Mouse (Mus musculus) heart, embryonic 16.5 days (tissue): ENCODE measurements around the gene Cpne7. TPM values are rescaled to one million over a fixed set of nuclear protein-coding genes. Genes with fewer than 3 reads are reported as not detected.

Experiments used
- ATAC-seq: fragments of 200-750 bp; cut with Nextera tagmentation; replicated peaks from 2 replicates; pipeline ENCODE4 v1.8.0; 2017; ENCODE audit warnings: moderate number of reproducible peaks; ENCODE audit not compliant: insufficient read depth, low FRiP score; ENCODE audit errors: extremely low read depth
- H3K27ac ChIP-seq: fragments of 300-500 bp; sonication (generic); 2 replicates; pipeline ENCODE4 v1.5.1; 2014; ENCODE audit warnings: mild to moderate bottlenecking, low read length, control low read depth, moderate library complexity
- H3K27me3 ChIP-seq: fragments of 300-500 bp; sonication (generic); 2 replicates; pipeline ENCODE4 v1.6.1; 2014; ENCODE audit warnings: low read length, mixed read lengths; ENCODE audit not compliant: control insufficient read depth, insufficient read depth
- H3K36me3 ChIP-seq: fragments of 300-500 bp; sonication (generic); 2 replicates; pipeline ENCODE4 v1.6.1; 2014; ENCODE audit not compliant: control insufficient read depth, insufficient read depth
- H3K4me1 ChIP-seq: fragments of 300-500 bp; sonication (generic); 2 replicates; pipeline ENCODE4 v1.6.1; 2014; ENCODE audit warnings: low read length, mixed read lengths; ENCODE audit not compliant: control insufficient read depth, insufficient read depth
- H3K4me2 ChIP-seq: fragments of 300-500 bp; sonication (generic); 2 replicates; pipeline ENCODE4 v1.6.1; 2014; ENCODE audit warnings: low read depth, mild to moderate bottlenecking, control low read depth, low read length
- H3K4me3 ChIP-seq: fragments of 300-500 bp; sonication (generic); 2 replicates; pipeline ENCODE4 v1.5.1; 2014; ENCODE audit warnings: mild to moderate bottlenecking, control low read depth, low read length
- H3K9ac ChIP-seq: fragments of 300-500 bp; sonication (generic); 2 replicates; pipeline ENCODE4 v1.6.1; 2014; ENCODE audit warnings: low read length, control low read depth
- H3K9me3 ChIP-seq: fragments of 300-500 bp; sonication (generic); replicated peaks from 2 replicates; pipeline ENCODE4 v1.6.1; 2016; ENCODE audit warnings: low read length; ENCODE audit not compliant: control insufficient read depth
- WGBS: fragments of 180-500 bp; shearing (Covaris S2); extraction: QIAGEN DNeasy Blood & Tissue Kit; methylation state at CpG from one replicate; pipeline ENCODE4 v1.1.7; 2014; 5-methylcytosine and 5-hydroxymethylcytosine counted together
- polyA plus RNA-seq: library from polyadenylated mRNA; unstranded; fragments of >200 nt; fragmentation: Nextera tagmentation; extraction: Ambion mirVana; gene quantifications from 2 replicates; pipeline ENCODE4 v1.2.1, GENCODE M21; 2015

Cpne7 gene
- 0.20 and 0.35 TPM in 2 replicates for polyA plus RNA-seq

- no peak for ATAC-seq
- Histone ChIP-seq H3K9ac (peak within 1 kb of the TSS; percentile 57; the same call in 1 of the 2 replicates), H3K9me3 (no peaks in the 10 kb centered on the region), H3K36me3 (no peaks in the 10 kb centered on the region), H3K4me1 (peaks cover 17% of the 10 kb centered on the region), H3K27me3 (peaks cover 42% of the 10 kb centered on the region), H3K4me2 (peak within 1 kb of the TSS; percentile 93), H3K27ac (no peak within 1 kb of the TSS), H3K4me3 (peak within 1 kb of the TSS; percentile 56)
- 1% methylated on average over 50 of the region's 51 CpGs for WGBS
Measured at GRCm38 (mm10) chr8:123117127-123117731, at the start of gene Cpne7. Cpne7 (plus strand) TSS chr8:123117374.

DNA sequence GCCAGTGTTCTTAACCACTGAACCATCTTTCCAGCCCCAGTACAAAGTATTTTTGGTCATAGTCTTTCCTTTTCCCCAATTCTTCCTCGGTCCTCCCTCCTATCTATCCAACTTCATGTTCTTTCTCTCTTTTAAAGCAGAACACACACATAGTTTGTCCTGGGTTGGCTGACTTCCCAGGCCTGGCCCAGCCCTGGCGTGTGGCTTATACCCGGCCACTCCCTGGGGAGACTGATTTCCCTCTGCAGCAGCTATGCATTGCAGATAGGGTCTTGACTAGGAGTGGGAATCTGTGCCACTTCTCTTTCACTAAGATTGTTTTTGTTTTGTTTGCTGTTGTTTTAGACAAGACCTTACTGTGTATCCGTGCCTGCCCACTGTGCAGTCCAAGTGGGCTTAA is 46.0 kb upstream of the Cpne7 start:
- Histone ChIP-seq H3K9me3 (no peaks in the 10 kb centered on the region), H3K4me1 (peaks cover 15% of the 10 kb centered on the region), H3K9ac (0 out of 2 replicates have a peak overlapping the region, but pooled peaks have one; percentile 9), H3K36me3 (peaks cover 23% of the 10 kb centered on the region), H3K27ac (peak overlapping the region; percentile 57), H3K4me3 (no peak overlapping the region), H3K4me2 (0 out of 2 replicates have a peak overlapping the region, but pooled peaks have one; percentile 11), H3K27me3 (no peaks in the 10 kb centered on the region)
- ATAC-seq, result no peak
- 31% methylated on average over 4 of the region's 4 CpGs for WGBS

- no peak overlapping the region for H3K4me2 ChIP-seq
- H3K27me3 ChIP-seq, result no peaks in the 10 kb centered on the region
- no peak for ATAC-seq
- no peak overlapping the region for H3K9ac ChIP-seq
- WGBS, result 78% methylated on average over 6 of the region's 6 CpGs
- no peaks in the 10 kb centered on the region for H3K9me3 ChIP-seq
- H3K27ac ChIP-seq, result no peak overlapping the region
- H3K4me1 ChIP-seq, result no peaks in the 10 kb centered on the region
- H3K4me3 ChIP-seq, result no peak overlapping the region
- H3K36me3 ChIP-seq, result peaks cover 62% of the 10 kb centered on the region
Measured at GRCm38 (mm10) chr8:123077213-123077612, 40.0 kb upstream of the Cpne7 start.

GRCm38 (mm10) chr8:123082993-123083392 is 34.2 kb upstream of the Cpne7 start:
- Histone ChIP-seq H3K4me2 (no peak overlapping the region), H3K27me3 (no peaks in the 10 kb centered on the region), H3K36me3 (peaks cover 57% of the 10 kb centered on the region), H3K4me1 (no peaks in the 10 kb centered on the region), H3K4me3 (no peak overlapping the region), H3K9me3 (no peaks in the 10 kb centered on the region), H3K9ac (no peak overlapping the region), H3K27ac (no peak overlapping the region)
- no peak for ATAC-seq
- 88% methylated on average over 6 of the region's 6 CpGs for WGBS

- H3K4me1 ChIP-seq, result no peaks in the 10 kb centered on the region
- no peak overlapping the region for H3K27ac ChIP-seq
- no peak overlapping the region for H3K4me2 ChIP-seq
- ATAC-seq, result no peak
- no peak overlapping the region for H3K4me3 ChIP-seq
- no peaks in the 10 kb centered on the region for H3K9me3 ChIP-seq
- 94% methylated on average over 12 of the region's 12 CpGs for WGBS
- H3K27me3 ChIP-seq, result no peaks in the 10 kb centered on the region
- H3K9ac ChIP-seq, result no peak overlapping the region
- H3K36me3 ChIP-seq, result peaks cover 54% of the 10 kb centered on the region
Measured at GRCm38 (mm10) chr8:123083610-123084009, 33.6 kb upstream of the Cpne7 start.

DNA sequence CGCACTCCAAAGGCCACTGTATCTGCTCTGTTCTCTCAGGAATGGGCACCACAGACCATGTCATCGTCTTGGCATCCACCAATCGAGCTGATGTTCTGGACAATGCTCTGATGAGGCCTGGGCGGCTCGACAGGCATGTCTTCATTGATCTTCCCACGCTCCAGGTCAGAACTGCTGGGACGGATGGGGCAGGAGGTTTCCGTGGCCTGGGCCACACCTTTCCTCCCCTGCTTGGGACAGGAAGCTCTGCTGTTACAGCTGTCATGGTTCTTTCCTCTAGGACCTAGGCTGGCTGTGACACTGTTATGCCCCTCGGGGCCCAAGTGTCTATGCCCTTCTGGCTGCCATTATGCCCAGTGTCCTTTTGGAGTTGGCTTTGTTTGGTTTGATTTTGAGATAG is 29.9 kb upstream of the Cpne7 start:
- Histone ChIP-seq H3K36me3 (peaks cover 58% of the 10 kb centered on the region), H3K27ac (no peak overlapping the region), H3K4me3 (no peak overlapping the region), H3K4me2 (no peak overlapping the region), H3K9ac (no peak overlapping the region), H3K9me3 (no peaks in the 10 kb centered on the region), H3K27me3 (no peaks in the 10 kb centered on the region), H3K4me1 (no peaks in the 10 kb centered on the region)
- ATAC-seq, result no peak
- WGBS, result 78% methylated on average over 9 of the region's 9 CpGs

DNA sequence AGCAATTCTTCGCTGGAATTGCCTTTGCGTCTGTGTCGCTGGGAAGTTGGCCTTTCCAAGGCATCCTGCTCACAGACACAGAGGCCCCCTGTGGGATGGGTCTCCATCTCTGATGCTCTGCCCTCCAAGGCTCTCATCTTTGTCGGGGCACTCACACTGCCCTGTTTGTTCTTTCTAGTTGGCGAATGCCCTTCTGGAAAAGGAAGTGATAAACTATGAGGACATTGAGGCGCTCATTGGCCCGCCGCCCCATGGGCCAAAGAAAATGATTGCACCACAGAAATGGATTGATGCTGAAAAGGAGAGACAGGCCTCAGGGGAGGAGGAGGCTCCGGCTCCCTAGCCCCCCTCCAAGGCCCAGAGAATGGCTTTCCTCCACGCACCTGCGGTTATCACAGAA is 20.0 kb upstream of the Cpne7 start:
- no peak overlapping the region for H3K4me3 ChIP-seq
- ATAC-seq, result no peak
- no peaks in the 10 kb centered on the region for H3K27me3 ChIP-seq
- no peaks in the 10 kb centered on the region for H3K4me1 ChIP-seq
- H3K36me3 ChIP-seq, result peaks cover 24% of the 10 kb centered on the region
- H3K9me3 ChIP-seq, result no peaks in the 10 kb centered on the region
- H3K4me2 ChIP-seq, result no peak overlapping the region
- H3K9ac ChIP-seq, result no peak overlapping the region
- WGBS, result 85% methylated on average over 11 of the region's 11 CpGs
- no peak overlapping the region for H3K27ac ChIP-seq

GRCm38 (mm10) chr8:123097786-123098584 is 19.2 kb upstream of the Cpne7 start:
- 82% methylated on average over 12 of the region's 12 CpGs for WGBS
- ATAC-seq, result no peak

DNA sequence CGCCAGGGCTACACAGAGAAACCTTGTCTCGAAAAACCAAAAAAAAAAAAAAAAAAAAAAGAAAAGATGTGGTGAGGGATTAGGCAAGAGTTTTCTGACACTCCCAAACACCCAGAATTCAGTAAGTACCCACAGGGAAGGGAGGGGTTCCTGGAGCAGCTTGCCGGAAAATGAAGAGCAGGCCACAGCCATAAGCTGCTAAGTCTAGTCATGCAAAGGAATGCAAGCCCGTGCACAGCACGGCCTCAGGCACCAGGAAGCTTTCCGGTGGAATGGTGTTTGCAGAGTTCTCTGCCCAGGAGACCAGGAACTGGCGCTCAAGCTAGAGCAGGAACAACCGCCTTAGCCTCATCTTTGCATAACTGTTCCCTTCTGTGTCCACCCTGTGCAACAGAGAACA is 16.9 kb upstream of the Cpne7 start:
- no peak for ATAC-seq
- Histone ChIP-seq H3K4me3 (no peak overlapping the region), H3K4me1 (peaks cover 10% of the 10 kb centered on the region), H3K36me3 (peaks cover 22% of the 10 kb centered on the region), H3K4me2 (no peak overlapping the region), H3K9me3 (no peaks in the 10 kb centered on the region), H3K27ac (no peak overlapping the region), H3K9ac (no peak overlapping the region), H3K27me3 (no peaks in the 10 kb centered on the region)
- WGBS, result 59% methylated on average over 8 of the region's 8 CpGs

More at GRCm38 (mm10) chr8:123097786-123098584, 19.2 kb upstream of the Cpne7 start:
- Histone ChIP-seq H3K4me1 (no peaks in the 10 kb centered on the region), H3K27ac (no peak overlapping the region), H3K9ac (no peak overlapping the region), H3K9me3 (no peaks in the 10 kb centered on the region), H3K4me3 (no peak overlapping the region), H3K4me2 (no peak overlapping the region), H3K27me3 (no peaks in the 10 kb centered on the region), H3K36me3 (peaks cover 24% of the 10 kb centered on the region)
